Mouse (Mus musculus) heart, postnatal 25 days (tissue): Measurements from ENCODE around the gene Unc93a2. TPM values are rescaled to one million over a fixed set of nuclear protein-coding genes. Genes with fewer than 3 reads are reported as not detected.
A peak's percentile ranks its signal among the peaks of the same experiment; 100 is the strongest.
"Not testable (repeated sequence)": the region's sequence is repeated elsewhere in the genome, so short reads cannot be mapped to it uniquely, and the experiment has no call there.

Source experiments
- DNase-seq: peaks from one replicate; pipeline ENCODE4 v3.0.0; 2022; ENCODE audit warnings: low spot score
- intact Hi-C: fragments of 180-260 bp; cut with DNase I; formaldehyde crosslinking; loops from one replicate; pipeline ENCODE4 v1.15.1; 2025
- total RNA-seq, 2 experiments: library from RNA; stranded (reverse); gene quantifications; 2 replicates each; pipeline ENCODE4 v1.2.3; 2021

Gene Unc93a2
- total RNA-seq, 2 experiments from 2014 or later = not detected

DNA sequence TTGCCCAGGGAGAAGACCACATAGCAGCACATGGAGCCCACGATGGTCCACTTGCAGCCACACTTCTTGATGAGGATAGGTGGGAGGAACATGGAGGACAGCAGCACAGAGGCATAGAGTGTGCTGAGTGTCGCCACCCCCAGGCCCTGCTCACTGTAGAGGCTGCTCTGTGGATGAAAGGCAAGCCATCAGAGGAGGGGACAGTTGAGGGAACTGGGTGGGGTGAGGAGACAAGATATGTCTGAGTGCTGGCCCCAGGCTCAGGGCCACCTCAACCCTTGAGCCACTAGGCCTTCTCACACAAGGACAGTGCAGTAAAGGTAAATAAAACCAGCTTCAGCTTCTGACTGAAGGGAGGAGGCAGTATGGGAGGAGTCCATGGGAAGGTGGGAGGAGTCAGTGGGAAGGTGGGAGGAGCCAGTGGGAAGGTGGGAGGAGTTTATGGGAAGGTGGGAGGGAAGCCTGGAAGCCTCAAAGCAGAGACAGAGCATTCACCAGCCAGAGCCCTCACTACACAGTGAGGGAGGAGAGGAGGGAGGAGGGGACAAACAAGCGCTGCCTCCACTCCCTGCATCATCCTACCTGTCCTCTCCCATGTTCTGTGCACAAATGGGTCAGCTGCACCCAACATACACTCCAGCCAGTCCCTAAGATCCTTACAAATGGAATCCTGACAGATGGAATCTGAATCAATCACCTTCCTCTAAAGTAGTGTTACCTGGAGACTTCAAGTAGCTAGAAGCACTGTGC, 8.1 kb downstream of the Unc93a2 start:
- DNase-seq, intact Hi-C loops: not testable (repeated sequence)

DNA sequence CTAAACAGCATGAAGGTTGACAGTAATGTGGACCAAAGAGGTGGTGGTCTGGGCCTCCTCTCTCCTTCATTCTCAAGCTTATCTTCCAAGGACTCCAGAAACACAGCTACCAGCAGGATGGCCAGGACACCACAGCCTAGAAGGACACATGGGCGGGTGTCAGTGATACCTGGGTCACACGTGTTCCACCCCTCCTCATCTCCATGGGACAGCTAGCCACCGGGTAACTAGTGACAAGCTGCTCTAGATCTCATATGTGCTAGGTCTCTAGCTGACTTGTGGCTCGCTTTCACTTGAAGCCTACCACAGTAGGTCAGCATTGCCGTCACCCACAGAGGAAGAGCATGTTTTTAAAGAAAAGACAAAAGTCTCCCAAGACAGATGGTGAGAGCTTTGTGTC, 13.4 kb downstream of the Unc93a2 start, which contains the start of gene Gm49630:
Gene Gm49630, minus strand, starts transcription at position 101 of the 400 bp plus-strand sequence.
- DNase-seq, intact Hi-C loops: not testable (repeated sequence)

GRCm38 (mm10) chr17:7369401-7369800, 15.9 kb downstream of the Unc93a2 start:
- intact Hi-C loops, DNase-seq: not testable (repeated sequence)

DNA sequence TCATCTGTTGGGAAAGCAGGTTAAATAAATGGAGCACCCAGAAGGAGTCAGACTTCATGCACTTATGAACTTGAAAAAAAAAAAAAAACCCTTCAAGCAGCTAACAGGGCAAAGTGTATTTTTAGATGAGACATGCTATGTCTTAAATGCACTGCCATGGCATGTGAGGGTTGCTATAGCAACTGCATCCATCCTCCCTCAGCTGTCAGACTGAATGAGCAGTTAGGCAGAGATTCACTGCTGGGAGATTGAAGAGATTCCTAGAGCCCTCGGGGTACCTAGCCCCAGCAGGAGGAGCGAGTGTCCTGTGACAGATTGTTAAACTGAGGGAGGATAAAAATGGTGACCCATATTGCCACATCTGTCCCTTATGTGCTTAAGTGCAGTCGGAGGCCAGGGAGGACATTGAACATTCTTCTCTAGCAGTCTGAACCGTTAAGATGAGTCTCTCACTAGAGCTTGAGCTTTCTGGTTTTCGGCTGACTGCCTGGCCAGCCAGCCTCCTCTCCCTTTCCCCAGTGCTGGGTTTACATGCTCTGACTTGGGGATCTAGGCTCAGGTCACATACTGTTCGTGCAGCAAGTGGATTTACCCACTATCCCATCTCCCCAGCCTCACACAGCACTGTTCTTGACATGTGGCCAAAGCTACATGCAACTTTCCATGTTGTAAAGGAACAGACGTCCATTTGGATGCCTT, 18.4 kb downstream of the Unc93a2 start:
- DNase-seq, intact Hi-C loops: not testable (repeated sequence)

DNA sequence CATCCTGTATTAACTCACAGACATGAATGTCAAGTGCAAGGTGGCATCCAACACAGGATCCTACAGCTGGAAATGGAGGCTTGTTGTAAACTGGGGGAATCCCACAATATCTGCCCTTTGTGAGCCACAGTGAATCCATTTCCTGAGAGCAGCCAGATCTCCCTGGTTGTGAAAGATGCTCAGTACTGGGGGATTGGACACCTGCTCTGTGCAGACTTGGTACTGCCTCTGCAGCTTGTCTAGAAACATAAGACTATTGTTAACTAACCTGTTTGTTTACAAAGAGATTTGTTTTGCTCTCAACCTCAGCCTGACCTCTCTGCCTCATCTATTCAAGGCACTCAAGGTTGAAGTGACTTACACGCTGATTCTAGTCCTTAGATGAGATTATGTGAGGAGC, 19.0 kb downstream of the Unc93a2 start:
- intact Hi-C loops, DNase-seq: not testable (repeated sequence)

DNA sequence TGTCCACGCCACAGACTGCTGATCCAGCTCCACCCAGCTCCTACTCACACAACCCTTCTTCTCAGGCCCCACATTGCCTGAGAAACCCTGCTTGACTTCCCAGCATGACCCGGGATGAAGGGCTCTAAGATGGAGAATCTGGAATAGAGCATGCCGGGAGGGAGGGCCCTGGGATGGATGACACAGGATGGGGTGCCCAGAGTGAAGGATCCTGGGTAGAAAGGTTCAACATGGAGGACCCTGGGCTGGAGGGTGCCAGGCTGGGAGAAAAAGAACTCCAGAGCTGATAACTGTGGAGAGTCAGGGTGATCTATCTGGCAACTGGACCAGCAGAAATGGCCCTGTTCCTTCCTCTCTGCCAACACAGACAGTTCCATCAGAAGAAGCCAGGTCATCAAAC, 19.6 kb downstream of the Unc93a2 start:
- DNase-seq, intact Hi-C loops: not testable (repeated sequence)

DNA sequence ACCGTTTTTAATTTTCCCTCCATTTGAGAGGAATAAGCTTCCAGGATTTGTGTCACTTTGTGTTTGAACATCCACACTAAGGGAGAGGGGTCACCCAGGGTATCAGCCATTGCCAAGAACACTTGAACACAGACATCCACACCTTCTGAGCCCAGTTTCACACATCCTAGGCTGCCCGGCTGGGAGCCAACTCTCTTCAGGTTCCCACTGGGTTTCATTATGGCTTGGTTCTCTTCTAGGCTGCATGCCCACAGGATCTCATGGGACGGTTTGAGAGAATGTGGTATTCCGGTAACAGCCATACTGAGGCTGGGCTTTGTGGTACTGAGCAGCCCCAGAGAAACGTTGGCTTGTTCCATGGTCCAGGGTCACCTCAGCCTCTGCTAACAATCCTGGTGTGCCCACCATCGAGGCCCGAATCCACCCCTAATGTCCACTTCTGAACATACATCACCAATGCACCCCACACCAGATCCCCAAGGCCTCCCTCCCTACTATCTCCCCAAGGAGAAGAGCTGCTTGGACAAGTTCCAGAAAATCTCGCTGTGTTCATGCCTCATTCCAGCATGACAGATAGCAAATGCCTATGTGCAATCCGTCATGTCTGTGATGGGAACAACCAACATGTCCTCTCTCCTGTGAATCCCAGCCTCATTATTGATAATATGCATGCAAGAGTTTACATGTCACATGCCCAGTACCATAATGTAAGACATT, 24.4 kb downstream of the Unc93a2 start:
- peak; percentile 5 for DNase-seq
- intact Hi-C loops = not testable (repeated sequence)

- intact Hi-C loops, DNase-seq: not testable (repeated sequence)
Observed at GRCm38 (mm10) chr17:7359806-7360205, 25.5 kb downstream of the Unc93a2 start.

DNA sequence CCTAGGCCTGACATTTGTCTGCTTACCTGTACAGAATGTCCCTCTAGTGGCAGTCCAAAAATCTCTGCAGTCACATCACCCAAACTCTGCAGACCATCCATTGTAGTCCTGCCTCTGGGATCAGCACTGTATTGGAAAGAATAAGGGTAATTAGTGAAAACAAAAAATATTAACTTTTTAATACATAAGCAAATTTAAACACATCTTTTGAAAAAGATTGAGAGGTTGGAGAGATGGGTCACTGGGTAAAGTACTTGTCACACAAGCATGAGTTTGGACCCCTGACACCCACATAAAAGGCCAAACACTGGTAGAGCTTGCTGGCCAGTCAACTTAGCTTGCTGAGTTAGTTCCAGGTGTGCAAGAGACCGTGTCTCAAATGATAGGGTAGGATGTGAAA, 32.7 kb downstream of the Unc93a2 start, which contains the start of gene Ttll2:
Gene Ttll2, minus strand, starts transcription at position 101 of the 400 bp plus-strand sequence.
- DNase-seq, intact Hi-C loops: not testable (repeated sequence)

DNA sequence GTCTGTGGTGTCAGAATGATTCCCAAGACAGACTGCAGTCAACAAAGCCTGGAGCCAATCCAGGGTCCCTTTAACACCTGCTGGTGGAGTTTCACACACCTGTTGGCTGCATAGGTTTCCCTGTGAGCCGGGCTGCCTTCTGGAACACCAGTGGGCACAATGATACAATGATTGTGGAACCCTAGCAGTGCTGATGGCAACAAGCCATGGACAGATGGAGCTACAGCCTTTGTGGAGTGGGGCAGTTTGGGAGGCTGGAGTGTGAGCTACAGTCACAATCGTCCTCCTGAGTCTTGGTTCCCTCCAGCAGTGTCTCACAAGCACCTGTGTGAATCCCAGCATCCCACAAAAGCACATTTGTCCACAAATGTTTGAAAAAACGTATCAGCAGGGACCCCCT, 36.5 kb downstream of the Unc93a2 start:
- intact Hi-C loops, DNase-seq: not testable (repeated sequence)

DNA sequence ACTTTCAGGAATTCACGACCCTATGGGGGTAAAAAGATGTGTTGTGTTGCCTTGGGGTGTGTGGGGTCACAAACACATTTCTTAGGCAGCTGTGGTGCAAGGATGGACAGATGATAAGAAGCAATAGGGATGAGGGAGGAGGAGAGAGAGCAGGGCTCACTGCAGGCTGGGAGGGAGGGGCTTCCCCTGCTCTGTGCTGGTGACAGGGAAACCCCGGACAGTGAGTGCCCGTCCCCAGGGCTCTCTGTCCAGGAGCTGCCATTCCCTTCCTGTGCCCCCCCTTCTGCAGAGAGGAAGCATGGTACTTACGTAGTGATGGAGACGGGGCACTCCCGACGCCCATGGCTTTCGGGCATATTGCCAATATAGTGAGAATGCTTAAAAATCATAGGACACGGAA, 47.9 kb downstream of the Unc93a2 start:
- intact Hi-C loops, DNase-seq: not testable (repeated sequence)

- DNase-seq, intact Hi-C loops: not testable (repeated sequence)
Observed at GRCm38 (mm10) chr17:7332745-7333144, 52.5 kb downstream of the Unc93a2 start.

- DNase-seq, intact Hi-C loops: not testable (repeated sequence)
Observed at GRCm38 (mm10) chr17:7326415-7326814, 58.8 kb downstream of the Unc93a2 start.

GRCm38 (mm10) chr17:7324346-7324745, 60.9 kb downstream of the Unc93a2 start, which contains the start of gene Tcp10a:
TSS of gene Tcp10a (plus strand) at chr17:7324646.
- DNase-seq, intact Hi-C loops: not testable (repeated sequence)

DNA sequence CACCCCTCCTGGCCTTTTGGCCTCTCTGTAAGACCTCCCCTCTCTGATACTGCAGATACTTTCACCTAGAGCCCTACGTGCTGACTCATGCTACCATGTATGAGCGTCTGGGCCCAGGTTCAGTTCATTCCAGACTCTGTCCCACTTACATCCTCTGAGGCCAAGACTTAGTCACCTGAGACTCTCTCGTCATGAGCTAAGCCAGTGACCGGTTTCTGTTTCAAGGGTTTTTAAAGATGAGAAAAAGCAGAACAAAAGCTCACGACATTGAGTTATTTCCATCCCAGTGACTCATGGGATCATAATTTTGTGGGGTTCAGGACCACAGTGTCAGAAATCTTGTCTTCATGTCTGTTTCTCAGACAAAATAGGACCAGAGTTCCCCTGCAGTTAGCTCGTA, 65.5 kb downstream of the Unc93a2 start:
- intact Hi-C loops, DNase-seq: not testable (repeated sequence)

DNA sequence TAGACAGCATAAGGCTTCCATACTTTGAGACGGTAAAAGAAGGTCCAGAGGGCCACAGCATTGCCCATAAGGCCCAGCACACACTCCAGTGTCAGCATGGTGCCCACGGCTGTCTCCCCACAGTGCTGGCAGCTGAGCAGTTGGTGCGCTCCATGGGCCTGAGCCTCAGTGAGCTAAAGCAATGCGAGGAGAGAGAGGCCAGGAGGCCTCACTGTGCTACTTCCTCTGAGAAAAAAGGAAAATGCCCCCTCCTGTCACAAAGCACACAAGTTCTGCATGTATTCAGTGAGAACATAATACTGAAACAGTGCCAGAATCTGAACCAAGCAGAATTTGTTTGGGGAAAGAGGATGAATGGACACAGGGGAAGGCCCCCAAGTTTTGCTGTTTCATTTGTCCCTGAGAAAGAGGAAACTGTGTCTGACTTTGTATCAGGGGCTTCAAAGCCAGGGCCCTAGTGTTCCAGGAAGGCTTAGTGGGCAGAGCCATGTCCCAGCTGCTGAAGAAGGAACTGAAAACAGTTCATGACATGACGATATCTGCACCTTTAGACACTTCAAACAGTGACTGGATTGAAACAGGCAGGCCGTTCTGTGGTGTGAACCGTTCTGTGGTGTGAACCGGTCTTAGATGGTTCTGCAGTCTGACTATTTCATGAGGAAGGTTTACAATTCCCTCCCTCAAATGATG, 69.4 kb downstream of the Unc93a2 start:
- DNase-seq, intact Hi-C loops: not testable (repeated sequence)
